Mouse (Mus musculus) embryonic facial prominence, embryonic 11.5 days (tissue): ENCODE data around the gene Mtus2. TPM values are rescaled to one million over a fixed set of nuclear protein-coding genes. Genes with fewer than 3 reads are reported as not detected.

Source experiments
- ATAC-seq: fragments of 200-750 bp; cut with Nextera tagmentation; replicated peaks from 2 replicates; pipeline ENCODE4 v1.8.0; 2017; ENCODE audit warnings: low read depth; ENCODE audit not compliant: insufficient number of reproducible peaks, low FRiP score, low TSS enrichment
- DNase-seq: peaks from one replicate; pipeline ENCODE4 v3.0.0-alpha.2; 2015; ENCODE audit warnings: low spot score
- H3K27ac ChIP-seq: fragments of 300-500 bp; sonication (generic); replicated peaks from 2 replicates; pipeline ENCODE4 v1.5.1; 2014; ENCODE audit warnings: mild to moderate bottlenecking, low read depth, low read length, control low read depth
- H3K27me3 ChIP-seq: fragments of 300-500 bp; sonication (generic); 2 replicates; pipeline ENCODE4 v1.6.1; 2014; ENCODE audit warnings: mild to moderate bottlenecking, low read length, moderate library complexity, mixed read lengths; ENCODE audit not compliant: control insufficient read depth, insufficient read depth
- H3K36me3 ChIP-seq: fragments of 300-500 bp; sonication (generic); replicated peaks from 2 replicates; pipeline ENCODE4 v1.6.1; 2014; ENCODE audit warnings: low read depth, mild to moderate bottlenecking, low read length, moderate library complexity, mixed read lengths; ENCODE audit not compliant: control insufficient read depth, insufficient read depth
- H3K4me1 ChIP-seq: fragments of 300-500 bp; sonication (generic); 2 replicates; pipeline ENCODE4 v1.6.1; 2014; ENCODE audit warnings: low read length, mixed read lengths; ENCODE audit not compliant: control insufficient read depth, insufficient read depth
- H3K4me2 ChIP-seq: fragments of 300-500 bp; sonication (generic); 2 replicates; pipeline ENCODE4 v1.6.1; 2014; ENCODE audit warnings: low read depth, mild to moderate bottlenecking, control low read depth, low read length, moderate library complexity
- H3K4me3 ChIP-seq: fragments of 300-500 bp; sonication (generic); 2 replicates; pipeline ENCODE4 v1.5.1; 2014; ENCODE audit warnings: low read depth, low read length, control low read depth
- H3K9ac ChIP-seq: fragments of 300-500 bp; sonication (generic); replicated peaks from 2 replicates; pipeline ENCODE4 v1.6.1; 2014; ENCODE audit warnings: mild to moderate bottlenecking, control low read depth, low read length
- H3K9me3 ChIP-seq: fragments of 300-500 bp; sonication (generic); replicated peaks from 2 replicates; pipeline ENCODE4 v1.6.1; 2016; ENCODE audit warnings: mild to moderate bottlenecking, low read length, inconsistent platforms, mixed read lengths; ENCODE audit not compliant: control insufficient read depth
- WGBS: fragments of 180-500 bp; shearing (Covaris S2); extraction: QIAGEN DNeasy Blood & Tissue Kit; methylation state at CpG from one replicate; pipeline ENCODE4 v1.1.7; 2014; 5-methylcytosine and 5-hydroxymethylcytosine counted together
- polyA plus RNA-seq: library from polyadenylated mRNA; unstranded; fragments of >200 nt; fragmentation: Nextera tagmentation; extraction: Ambion mirVana; gene quantifications from 2 replicates; pipeline ENCODE4 v1.2.1, GENCODE M21; 2014

The Mtus2 gene
- polyA plus RNA-seq, 1 experiment from 2014 or later: 10.6 TPM

GRCm38 (mm10) chr5:148107890-148108289 is 150.8 kb downstream of the Mtus2 start:
- H3K4me3 ChIP-seq: no peak overlapping the region
- ATAC-seq: no peak
- no peak overlapping the region for H3K9ac ChIP-seq
- H3K9me3 ChIP-seq: no peaks in the 10 kb centered on the region
- H3K27ac ChIP-seq: no peak overlapping the region
- WGBS: 50% methylated on average over 7 of the region's 7 CpGs
- no peaks in the 10 kb centered on the region for H3K4me1 ChIP-seq
- H3K36me3 ChIP-seq: no peaks in the 10 kb centered on the region
- DNase-seq: no peak
- H3K4me2 ChIP-seq: no peak overlapping the region
- H3K27me3 ChIP-seq: no peaks in the 10 kb centered on the region

- H3K27ac ChIP-seq: no peak overlapping the region
- DNase-seq (no peak), ATAC-seq (no peak)
- no peak overlapping the region for H3K4me3 ChIP-seq
- no peaks in the 10 kb centered on the region for H3K36me3 ChIP-seq
- H3K9ac ChIP-seq: no peak overlapping the region
- WGBS: 50% methylated on average over 9 of the region's 9 CpGs
- H3K4me1 ChIP-seq: no peaks in the 10 kb centered on the region
- H3K9me3 ChIP-seq: no peaks in the 10 kb centered on the region
- H3K4me2 ChIP-seq: no peak overlapping the region
- no peaks in the 10 kb centered on the region for H3K27me3 ChIP-seq
Measured at GRCm38 (mm10) chr5:148108314-148108713, 151.2 kb downstream of the Mtus2 start.

GRCm38 (mm10) chr5:148115207-148115817 is 158.2 kb downstream of the Mtus2 start:
- no peak overlapping the region for H3K27ac ChIP-seq
- WGBS: 78% methylated on average over 15 of the region's 15 CpGs
- H3K4me3 ChIP-seq: no peak overlapping the region
- no peak for DNase-seq
- no peak overlapping the region for H3K9ac ChIP-seq
- H3K36me3 ChIP-seq: no peaks in the 10 kb centered on the region
- no peak overlapping the region for H3K4me2 ChIP-seq
- no peaks in the 10 kb centered on the region for H3K27me3 ChIP-seq
- H3K9me3 ChIP-seq: no peaks in the 10 kb centered on the region
- no peaks in the 10 kb centered on the region for H3K4me1 ChIP-seq
- ATAC-seq: no peak

GRCm38 (mm10) chr5:148124354-148124753 is 167.2 kb downstream of the Mtus2 start:
- H3K4me2 ChIP-seq: no peak overlapping the region
- ATAC-seq: no peak
- H3K9ac ChIP-seq: no peak overlapping the region
- no peaks in the 10 kb centered on the region for H3K27me3 ChIP-seq
- H3K27ac ChIP-seq: no peak overlapping the region
- no peaks in the 10 kb centered on the region for H3K4me1 ChIP-seq
- H3K4me3 ChIP-seq: no peak overlapping the region
- 66% methylated on average over 12 of the region's 12 CpGs for WGBS
- H3K9me3 ChIP-seq: no peaks in the 10 kb centered on the region
- no peak for DNase-seq
- H3K36me3 ChIP-seq: no peaks in the 10 kb centered on the region

- no peaks in the 10 kb centered on the region for H3K27me3 ChIP-seq
- no peak overlapping the region for H3K4me2 ChIP-seq
- H3K4me1 ChIP-seq: no peaks in the 10 kb centered on the region
- no peak for DNase-seq
- ATAC-seq: no peak
- 47% methylated on average over 8 of the region's 8 CpGs for WGBS
- H3K9ac ChIP-seq: no peak overlapping the region
- H3K9me3 ChIP-seq: no peaks in the 10 kb centered on the region
- no peak overlapping the region for H3K27ac ChIP-seq
- no peak overlapping the region for H3K4me3 ChIP-seq
- H3K36me3 ChIP-seq: no peaks in the 10 kb centered on the region
Measured at GRCm38 (mm10) chr5:148130691-148131457, 173.8 kb downstream of the Mtus2 start.

- no peak overlapping the region for H3K9ac ChIP-seq
- no peaks in the 10 kb centered on the region for H3K27me3 ChIP-seq
- no peak overlapping the region for H3K4me2 ChIP-seq
- ATAC-seq: no peak
- no peaks in the 10 kb centered on the region for H3K9me3 ChIP-seq
- H3K36me3 ChIP-seq: no peaks in the 10 kb centered on the region
- H3K27ac ChIP-seq: no peak overlapping the region
- H3K4me1 ChIP-seq: no peaks in the 10 kb centered on the region
- H3K4me3 ChIP-seq: no peak overlapping the region
- WGBS: 75% methylated on average over 10 of the region's 10 CpGs
- no peak for DNase-seq
Measured at GRCm38 (mm10) chr5:148131458-148132131, 174.5 kb downstream of the Mtus2 start.

GRCm38 (mm10) chr5:148133448-148134060 is 176.4 kb downstream of the Mtus2 start:
- no peak overlapping the region for H3K4me2 ChIP-seq
- no peaks in the 10 kb centered on the region for H3K27me3 ChIP-seq
- no peak overlapping the region for H3K4me3 ChIP-seq
- H3K4me1 ChIP-seq: no peaks in the 10 kb centered on the region
- no peak overlapping the region for H3K27ac ChIP-seq
- H3K9ac ChIP-seq: no peak overlapping the region
- ATAC-seq (no peak), DNase-seq (no peak)
- no peaks in the 10 kb centered on the region for H3K9me3 ChIP-seq
- WGBS: 89% methylated on average over 9 of the region's 9 CpGs
- H3K36me3 ChIP-seq: no peaks in the 10 kb centered on the region

GRCm38 (mm10) chr5:148141662-148142061 is 184.5 kb downstream of the Mtus2 start:
- Histone ChIP-seq H3K36me3 (no peaks in the 10 kb centered on the region), H3K4me2 (no peak overlapping the region), H3K9ac (no peak overlapping the region), H3K4me3 (no peak overlapping the region), H3K27me3 (no peaks in the 10 kb centered on the region), H3K4me1 (no peaks in the 10 kb centered on the region), H3K9me3 (no peaks in the 10 kb centered on the region), H3K27ac (no peak overlapping the region)
- DNase-seq (no peak), ATAC-seq (no peak)
- WGBS: 95% methylated on average over 3 of the region's 3 CpGs
